Mouse (Mus musculus) 3T3-L1 (cell line): ENCODE results near the gene Gba2.
"Not testable (repeated sequence)": the region's sequence is repeated elsewhere in the genome, so short reads cannot be mapped to it uniquely, and the experiment has no call there.

ENCODE experiments used
- DNase-seq: peaks from one replicate; pipeline ENCODE4 v3.0.0-alpha.2; 2015; ENCODE audit warnings: low read depth, low spot score

Gene Gba2

GRCm38 (mm10) chr4:43578376-43579204 is at the start of gene Gba2, which contains the start of gene Rgp1:
TSS of gene Gba2 (minus strand) at chr4:43578873.
TSS of gene Rgp1 (plus strand) at chr4:43578715.
- peak; percentile 77 for DNase-seq

- DNase-seq = no peak
Measured at GRCm38 (mm10) chr4:43620146-43620778, 41.6 kb upstream of the Gba2 start.

GRCm38 (mm10) chr4:43613060-43613730 is 34.5 kb upstream of the Gba2 start:
- DNase-seq = no peak

GRCm38 (mm10) chr4:43612534-43612933 is 33.9 kb upstream of the Gba2 start:
- DNase-seq = no peak

- DNase-seq = peak; percentile 56
Measured at GRCm38 (mm10) chr4:43604751-43605685, 26.3 kb upstream of the Gba2 start.

- DNase-seq = no peak
Measured at GRCm38 (mm10) chr4:43604099-43604498, 25.4 kb upstream of the Gba2 start.

GRCm38 (mm10) chr4:43600195-43600934 is 21.7 kb upstream of the Gba2 start:
- no peak for DNase-seq

- no peak for DNase-seq
Measured at GRCm38 (mm10) chr4:43598650-43599380, 20.1 kb upstream of the Gba2 start.

- DNase-seq = peak; percentile 78
Measured at GRCm38 (mm10) chr4:43598200-43598599, 19.5 kb upstream of the Gba2 start.

GRCm38 (mm10) chr4:43596597-43596996 is 17.9 kb upstream of the Gba2 start:
- not testable (repeated sequence) for DNase-seq

GRCm38 (mm10) chr4:43593453-43593852 is 14.8 kb upstream of the Gba2 start:
- DNase-seq = no peak

- no peak for DNase-seq
Measured at GRCm38 (mm10) chr4:43591961-43592360, 13.3 kb upstream of the Gba2 start.

GRCm38 (mm10) chr4:43591543-43591942 is 12.9 kb upstream of the Gba2 start:
- DNase-seq = no peak

- DNase-seq = no peak
Measured at GRCm38 (mm10) chr4:43587681-43588080, 9.0 kb upstream of the Gba2 start.

- no peak for DNase-seq
Measured at GRCm38 (mm10) chr4:43586411-43586810, 7.7 kb upstream of the Gba2 start.

- no peak for DNase-seq
Measured at GRCm38 (mm10) chr4:43585682-43586081, 7.0 kb upstream of the Gba2 start.

- DNase-seq = no peak
Measured at GRCm38 (mm10) chr4:43584444-43585416, 6.1 kb upstream of the Gba2 start, which contains the start of gene Msmp. TSS of gene Msmp (minus strand) at chr4:43584494.

- DNase-seq = no peak
Measured at GRCm38 (mm10) chr4:43583421-43583820, 4.7 kb upstream of the Gba2 start.

- no peak for DNase-seq
Measured at GRCm38 (mm10) chr4:43582241-43582640, 3.6 kb upstream of the Gba2 start.
